In the genomic region with DNA sequence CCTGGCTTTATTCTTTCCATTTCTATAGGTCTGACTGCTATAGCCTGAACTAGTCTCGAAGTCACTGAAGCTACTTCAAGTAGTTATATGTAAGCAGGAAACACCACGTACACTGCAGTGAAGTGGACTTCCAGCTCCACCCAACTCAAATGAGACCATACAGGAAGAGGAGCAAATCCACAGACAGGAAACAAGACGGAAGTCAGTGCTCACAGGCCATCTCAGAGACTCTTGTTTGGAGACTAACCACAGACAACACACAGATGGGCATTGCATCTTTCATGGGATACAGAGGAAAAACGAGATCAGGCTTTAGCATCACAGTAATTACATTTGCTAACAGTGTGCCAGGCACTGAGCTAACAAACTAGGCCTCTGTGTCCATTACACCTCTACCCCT, we compare ENCODE assay signal across 13 mouse cellular contexts. TPM values are rescaled to one million over a fixed set of nuclear protein-coding genes. Genes with fewer than 3 reads are reported as not detected.
DNase-seq lines count a peak whose midpoint lies in the region; ATAC-seq and TF ChIP-seq lines count a peak whose summit lies in the region.
"Had no signal": no experiment of that assay in that cellular context is flagged by ENCODE, and none has a peak within 500 bp of the region (broad histone marks: within the 10 kb centered on the region; RNA-seq: fewer than 3 reads in every experiment).

No protein-coding gene starts in this region.

- no peak overlapping the region for H3K9ac ChIP-seq in forebrain, embryonic 11.5 days (ENCODE audit: low read length)
- H3K9ac ChIP-seq in forebrain, embryonic 15.5 days (replicated peaks): no peak overlapping the region
- H3K9ac ChIP-seq in lung, postnatal 0 days (replicated peaks; ENCODE audit: low read depth): no peak overlapping the region
- no peak overlapping the region for H3K9ac ChIP-seq in liver, embryonic 12.5 days
- H3K9ac ChIP-seq: forebrain, embryonic 13.5 days; liver, postnatal 0 days had no signal

- H3K4me3 ChIP-seq in forebrain, embryonic 11.5 days (ENCODE audit: low read depth, low read length): no peak overlapping the region
- no peak overlapping the region for H3K4me3 ChIP-seq in forebrain, embryonic 15.5 days
- H3K4me3 ChIP-seq in lung, postnatal 0 days (ENCODE audit: low read depth, low read length): no peak overlapping the region
- no peak overlapping the region for H3K4me3 ChIP-seq in liver, embryonic 12.5 days
- H3K4me3 ChIP-seq: forebrain, embryonic 13.5 days had no signal

- no peaks in the 10 kb centered on the region for H3K9me3 ChIP-seq in forebrain, embryonic 11.5 days (ENCODE audit: control insufficient read depth, low read length)
- no peaks in the 10 kb centered on the region for H3K9me3 ChIP-seq in forebrain, embryonic 15.5 days
- no peaks in the 10 kb centered on the region for H3K9me3 ChIP-seq in lung, postnatal 0 days (ENCODE audit: low read length)
- H3K9me3 ChIP-seq in liver, embryonic 12.5 days (replicated peaks): no peaks in the 10 kb centered on the region
- H3K9me3 ChIP-seq: forebrain, embryonic 13.5 days had no signal

- no peak for TF ChIP-seq CTCF in lung, postnatal 0 days (IDR thresholded peaks at IDR 0.05)

- no peak overlapping the region for H3K27ac ChIP-seq in forebrain, embryonic 11.5 days (ENCODE audit: low read depth, low read length)
- no peak overlapping the region for H3K27ac ChIP-seq in forebrain, embryonic 15.5 days (replicated peaks)
- no peak overlapping the region for H3K27ac ChIP-seq in lung, postnatal 0 days (ENCODE audit: low read length)
- H3K27ac ChIP-seq in liver, embryonic 12.5 days: no peak overlapping the region
- H3K27ac ChIP-seq: forebrain, embryonic 13.5 days had no signal

- DNase-seq in forebrain, embryonic 11.5 days (ENCODE audit: low spot score): peak; percentile 32
- peak; percentile 19 for DNase-seq in lung, postnatal 0 days (ENCODE audit: low spot score)
- no peak for DNase-seq in lung, postnatal 4 days
- peak; percentile 38 for DNase-seq in CD4-positive, CD25-positive, alpha-beta regulatory T cell, adult 2 months (ENCODE audit: low read depth, low spot score)
- DNase-seq in induced T-regulatory cell, adult 2 months (ENCODE audit: low read depth): peak; percentile 52
- DNase-seq in ovary, postnatal 36 days (ENCODE audit: low spot score): no peak
- DNase-seq: adrenal gland, adult 2 months; liver, postnatal 0 days had no signal

- no peak overlapping the region for H3K4me2 ChIP-seq in forebrain, embryonic 11.5 days (ENCODE audit: low read depth, low read length, severe bottlenecking)
- no peak overlapping the region for H3K4me2 ChIP-seq in forebrain, embryonic 15.5 days (replicated peaks)
- H3K4me2 ChIP-seq in lung, postnatal 0 days (replicated peaks; ENCODE audit: low read depth, low read length): no peak overlapping the region
- no peak overlapping the region for H3K4me2 ChIP-seq in liver, embryonic 12.5 days
- H3K4me2 ChIP-seq: forebrain, embryonic 13.5 days; heart, embryonic 11.5 days had no signal

- TF ChIP-seq EP300 in lung, postnatal 0 days (IDR thresholded peaks at IDR 0.05): peak; percentile 11; the same call in 1 of the 2 replicates

- WGBS in forebrain, embryonic 11.5 days: 93% methylated on average over 4 of the region's 4 CpGs
- 95% methylated on average over 4 of the region's 4 CpGs for WGBS in forebrain, embryonic 15.5 days
- 63% methylated on average over 4 of the region's 4 CpGs for WGBS in lung, postnatal 0 days
- WGBS in liver, embryonic 12.5 days (ENCODE audit: insufficient replicate concordance): 50% methylated on average over 4 of the region's 4 CpGs

- ATAC-seq in forebrain, embryonic 11.5 days (replicated peaks; ENCODE audit: low FRiP score): no peak
- no peak for ATAC-seq in forebrain, embryonic 15.5 days (replicated peaks)
- ATAC-seq in lung, postnatal 0 days: peak; percentile 53
- no peak for ATAC-seq in liver, embryonic 12.5 days
- ATAC-seq: forebrain, embryonic 13.5 days; liver, postnatal 0 days; Patski had no signal

- no peaks in the 10 kb centered on the region for H3K4me1 ChIP-seq in forebrain, embryonic 11.5 days (replicated peaks; ENCODE audit: control insufficient read depth, insufficient read depth, low read length)
- no peaks in the 10 kb centered on the region for H3K4me1 ChIP-seq in forebrain, embryonic 15.5 days
- H3K4me1 ChIP-seq in lung, postnatal 0 days (ENCODE audit: insufficient read depth, low read depth, low read length): no peaks in the 10 kb centered on the region
- no peaks in the 10 kb centered on the region for H3K4me1 ChIP-seq in liver, embryonic 12.5 days
- H3K4me1 ChIP-seq: forebrain, embryonic 13.5 days had no signal

- H3K27me3 ChIP-seq in forebrain, embryonic 11.5 days (ENCODE audit: control insufficient read depth, insufficient read depth, low read length): no peaks in the 10 kb centered on the region
- H3K27me3 ChIP-seq in forebrain, embryonic 15.5 days: no peaks in the 10 kb centered on the region
- H3K27me3 ChIP-seq in lung, postnatal 0 days (replicated peaks; ENCODE audit: insufficient read depth, low read length): no peaks in the 10 kb centered on the region
- H3K27me3 ChIP-seq in liver, embryonic 12.5 days (replicated peaks): no peaks in the 10 kb centered on the region
- H3K27me3 ChIP-seq: forebrain, embryonic 13.5 days; Patski had no signal

- H3K36me3 ChIP-seq in forebrain, embryonic 11.5 days (ENCODE audit: control insufficient read depth, insufficient read depth, low read length): no peaks in the 10 kb centered on the region; the same call in 1 of the 2 replicates
- H3K36me3 ChIP-seq in forebrain, embryonic 15.5 days: peaks cover 37% of the 10 kb centered on the region
- H3K36me3 ChIP-seq in lung, postnatal 0 days (ENCODE audit: insufficient read depth, low read length): peaks cover 17% of the 10 kb centered on the region
- peaks cover 70% of the 10 kb centered on the region for H3K36me3 ChIP-seq in liver, embryonic 12.5 days

RNA-seq across cellular contexts. Expression of a gene that starts 33.9 kb away (rescaled TPM):
- polyA plus RNA-seq in forebrain, embryonic 11.5 days (2014; fragmentation: Nextera tagmentation; extraction: Ambion mirVana): 7.8 and 7.9 TPM in 2 replicates
- polyA plus RNA-seq in forebrain, embryonic 15.5 days (2015; fragmentation: Nextera tagmentation; extraction: Ambion mirVana): 5.1 TPM in 2 replicates
- polyA plus RNA-seq in lung, postnatal 0 days (2015; fragmentation: Nextera tagmentation; extraction: Ambion mirVana): 3.8 and 4.2 TPM in 2 replicates
- 2.1 and 2.3 TPM in 2 replicates for polyA plus RNA-seq in liver, embryonic 12.5 days (2016; fragmentation: Nextera tagmentation; extraction: Ambion mirVana)

RNA-seq across cellular contexts. Expression of a gene that starts 59.6 kb away (rescaled TPM):
- 0.25 and 0.47 TPM in 2 replicates for polyA plus RNA-seq in forebrain, embryonic 11.5 days (2014; fragmentation: Nextera tagmentation; extraction: Ambion mirVana)
- not detected in 2 replicates for polyA plus RNA-seq in forebrain, embryonic 15.5 days (2015; fragmentation: Nextera tagmentation; extraction: Ambion mirVana)
- 0.11 TPM in 1 of 2 replicates, not detected in the other for polyA plus RNA-seq in lung, postnatal 0 days (2015; fragmentation: Nextera tagmentation; extraction: Ambion mirVana)
- 0.11 and 0.30 TPM in 2 replicates for polyA plus RNA-seq in liver, embryonic 12.5 days (2016; fragmentation: Nextera tagmentation; extraction: Ambion mirVana)
- polyA plus RNA-seq: adrenal gland, adult 2 months; forebrain, embryonic 13.5 days; liver, postnatal 0 days had no signal

Comparison
In these comparisons a context has a peak if more than half of its experiments do, and no peak if none do; other contexts are left out.
1. DNase-seq: peak in forebrain, embryonic 11.5 days (single experiment), lung, postnatal 0 days (single experiment), CD4-positive, CD25-positive, alpha-beta regulatory T cell, adult 2 months (single experiment) and induced T-regulatory cell, adult 2 months (single experiment); none in lung, postnatal 4 days (0 of 2) and ovary, postnatal 36 days (single experiment).